Mouse (Mus musculus): ENCODE results near the gene Sp6.

GRCm38 (mm10) chr11:96966172-96966571, 47.0 kb upstream of the Sp6 start:
- TF ChIP-seq CTCF (IDR thresholded peaks at IDR 0.05; ENCODE audit: low read depth) (no peak), EP300 (optimal IDR thresholded peaks at IDR 0.05) (no peak)
